Mouse (Mus musculus) neutrophil, adult 5-6 weeks (primary cell): ENCODE results near the gene Zpr1. TPM values are rescaled to one million over a fixed set of nuclear protein-coding genes. Genes with fewer than 3 reads are reported as not detected.
"Not testable (repeated sequence)": the region's sequence is repeated elsewhere in the genome, so short reads cannot be mapped to it uniquely, and the experiment has no call there.

ENCODE experiments used
- ATAC-seq: fragments of 151-379, 151-347 bp; 2 replicates; pipeline ENCODE4 v1.8.0; 2017; ENCODE audit warnings: mild to moderate bottlenecking, moderate TSS enrichment; ENCODE audit not compliant: insufficient number of reproducible peaks, poor library complexity, low FRiP score, severe bottlenecking; ENCODE audit errors: extremely low read depth
- total RNA-seq: library from RNA; stranded (forward); fragments of 200-1000 nt; gene quantifications from 2 replicates; pipeline ENCODE4 v1.2.3, GENCODE M21; 2017

Gene Zpr1
- total RNA-seq, 1 experiment from 2014 or later = 49.3 TPM

DNA sequence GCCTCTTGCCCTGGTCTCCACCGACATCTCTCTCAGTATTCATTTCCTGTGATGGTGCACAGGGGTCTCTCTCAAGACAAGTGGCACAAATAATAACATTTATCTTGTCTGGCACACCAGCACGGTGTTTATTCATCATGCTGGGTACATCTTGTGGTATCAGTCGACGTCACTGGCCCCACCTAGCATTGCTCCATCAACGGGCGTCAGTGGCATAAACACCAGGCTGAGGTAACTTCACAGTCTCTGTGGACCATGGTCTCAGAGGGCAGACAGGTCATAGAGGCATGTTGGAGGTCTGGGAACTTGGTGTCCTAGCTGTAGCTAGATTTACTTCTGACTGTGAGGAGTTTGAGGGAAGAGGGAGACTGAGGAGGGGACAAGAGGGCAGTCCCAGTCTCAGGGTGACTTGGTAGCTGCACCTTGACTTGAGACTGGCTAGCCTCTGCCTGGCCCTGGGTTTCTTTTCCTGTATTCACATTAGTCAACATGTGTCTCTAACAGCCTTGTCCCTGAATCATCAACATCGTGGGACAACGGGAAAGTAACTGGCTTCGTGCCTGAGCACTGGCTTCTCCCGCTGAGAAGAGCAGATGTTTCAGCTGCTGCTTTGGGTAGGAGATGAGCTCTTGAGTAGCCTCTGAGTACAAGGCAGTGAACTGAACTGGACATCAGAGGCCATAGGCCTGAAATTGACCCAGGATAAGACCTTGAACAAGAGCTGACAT lies 16.0 kb upstream of the Zpr1 start:
- peak; percentile 52; the same call in 1 of the 2 replicates for ATAC-seq

DNA sequence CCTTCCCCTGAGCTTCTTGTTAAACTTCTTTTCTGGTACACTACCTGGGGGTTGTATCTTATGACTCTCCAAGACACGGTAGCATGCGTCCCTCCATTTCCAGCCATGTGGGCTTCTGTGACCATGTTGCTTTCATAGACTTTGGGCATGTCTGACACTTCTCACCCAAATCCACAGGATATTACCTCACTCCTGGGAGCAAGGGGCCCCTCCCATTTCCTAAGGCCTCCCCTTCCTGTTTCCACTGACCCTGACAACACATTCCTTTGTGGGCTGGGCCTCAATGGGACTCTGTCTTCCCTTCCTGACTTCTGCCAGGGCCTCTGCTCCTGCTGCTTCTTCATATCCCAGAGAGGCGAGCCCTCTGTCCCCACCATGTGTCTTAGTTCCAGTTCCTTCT lies 15.3 kb upstream of the Zpr1 start:
- ATAC-seq = no peak

GRCm38 (mm10) chr9:46259111-46259510 lies 13.8 kb upstream of the Zpr1 start:
- ATAC-seq = no peak

- no peak for ATAC-seq
Observed at GRCm38 (mm10) chr9:46261131-46261530, 11.7 kb upstream of the Zpr1 start.

- no peak for ATAC-seq
Observed at GRCm38 (mm10) chr9:46268343-46268873, 4.5 kb upstream of the Zpr1 start, which contains the start of gene Apoa5. TSS of gene Apoa5 (plus strand) at chr9:46268633.

DNA sequence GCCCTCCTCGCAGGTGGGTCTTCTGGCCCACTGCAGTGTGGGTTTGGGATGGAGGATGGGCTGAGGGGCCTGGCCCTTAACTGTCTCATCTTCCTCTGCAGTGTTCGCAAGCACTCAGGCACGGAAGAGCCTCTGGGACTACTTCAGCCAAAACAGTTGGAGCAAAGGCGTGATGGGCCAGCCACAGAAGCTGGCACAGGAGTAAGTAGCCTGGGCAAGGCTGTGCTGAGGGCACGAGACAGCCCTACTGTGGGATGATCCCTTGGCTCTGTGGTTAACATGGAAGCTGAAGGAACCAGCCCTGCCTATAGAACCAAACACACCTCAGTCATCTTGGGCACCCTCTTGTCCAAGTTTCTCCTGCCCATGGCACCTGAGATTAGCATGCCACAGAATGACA lies 3.7 kb upstream of the Zpr1 start:
- no peak for ATAC-seq

- ATAC-seq = no peak
Observed at GRCm38 (mm10) chr9:46270782-46271181, 2.1 kb upstream of the Zpr1 start.

- no peak for ATAC-seq
Observed at GRCm38 (mm10) chr9:46272070-46272469, 794 bp upstream of the Zpr1 start.

DNA sequence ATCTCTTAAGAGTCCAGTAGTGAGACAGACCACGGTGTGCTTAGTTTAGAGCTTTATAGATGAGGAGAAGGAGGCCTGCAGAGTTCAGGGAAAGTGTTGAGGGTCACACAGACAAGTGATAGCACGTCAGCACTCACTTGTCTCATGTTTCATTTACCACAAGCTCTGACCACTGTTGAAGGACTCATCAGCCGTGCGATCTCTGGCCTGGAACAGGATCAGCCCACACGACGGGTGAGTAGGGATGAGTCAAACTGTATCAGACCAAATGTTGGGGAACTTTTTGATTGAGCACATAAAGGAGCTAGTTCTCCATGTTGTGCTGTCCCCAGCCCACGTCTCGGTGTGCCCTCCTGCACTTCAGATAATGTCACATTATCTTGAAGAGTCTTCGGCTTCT lies 1.6 kb downstream of the Zpr1 start:
- ATAC-seq = no peak

DNA sequence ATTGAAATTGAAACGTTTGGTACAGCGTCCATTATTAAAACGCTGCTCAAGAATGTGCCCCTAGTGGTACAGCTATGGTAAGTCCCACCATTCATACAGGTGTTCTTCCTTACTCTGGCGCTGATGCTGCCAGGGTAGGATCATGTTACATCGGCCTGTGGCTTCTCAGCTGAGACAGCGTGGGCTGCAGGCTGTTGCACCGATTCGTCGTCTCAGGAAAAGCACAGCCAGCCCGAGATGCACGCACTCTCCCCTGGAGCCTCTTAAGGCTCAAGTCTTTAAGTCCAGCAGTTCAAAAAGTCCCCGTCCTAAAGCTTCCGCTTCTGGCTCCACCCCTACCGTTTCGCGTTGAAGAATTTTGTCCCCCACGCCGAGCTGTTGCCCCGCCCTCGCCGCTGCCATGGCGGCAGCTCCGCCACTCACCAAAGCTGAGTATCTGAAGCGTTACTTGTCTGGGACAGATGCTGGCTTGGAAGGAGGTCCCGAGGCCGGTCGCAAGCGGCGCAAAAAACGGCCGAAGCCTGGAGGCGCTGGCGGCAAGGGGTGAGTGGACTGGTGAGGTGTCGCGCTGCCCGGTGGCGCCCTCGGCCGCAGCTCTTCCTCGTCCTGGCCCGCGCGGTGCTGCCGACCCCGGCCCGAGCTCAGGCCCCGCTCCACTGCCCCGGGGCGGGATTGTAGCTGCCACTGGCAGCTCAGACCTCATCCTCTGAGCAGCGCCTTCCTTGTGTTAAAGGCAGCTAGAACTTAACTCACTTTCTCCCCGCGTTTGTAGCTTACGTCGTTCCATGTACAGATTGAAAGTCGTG lies 10.0 kb downstream of the Zpr1 start, which contains the start of gene Bud13:
Gene Bud13, plus strand, starts transcription at position 378 of the 806 bp plus-strand sequence.
- peak; percentile 87 for ATAC-seq

- ATAC-seq = no peak
Observed at GRCm38 (mm10) chr9:46298381-46298780, 25.5 kb downstream of the Zpr1 start.

DNA sequence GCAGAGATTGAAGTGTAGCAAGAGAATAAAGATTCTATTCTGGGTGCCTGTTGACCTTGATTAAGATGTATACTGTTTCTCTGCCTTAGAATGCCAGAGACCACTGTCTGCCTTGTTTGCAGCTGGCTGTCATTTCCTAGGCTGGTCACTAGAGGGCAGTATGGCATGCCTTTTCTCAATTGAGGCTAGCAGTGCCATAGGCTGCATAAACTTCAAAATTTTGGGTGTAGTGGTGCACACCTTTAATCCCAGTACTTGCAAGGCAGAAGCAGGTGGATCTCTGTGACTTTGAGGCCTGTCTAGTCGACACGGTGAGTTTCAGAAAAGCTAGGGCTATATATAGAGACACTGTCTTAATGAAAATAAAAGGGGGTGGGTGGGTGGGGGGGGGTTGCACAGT lies 29.3 kb downstream of the Zpr1 start:
- peak; percentile 63; the same call in 1 of the 2 replicates for ATAC-seq

DNA sequence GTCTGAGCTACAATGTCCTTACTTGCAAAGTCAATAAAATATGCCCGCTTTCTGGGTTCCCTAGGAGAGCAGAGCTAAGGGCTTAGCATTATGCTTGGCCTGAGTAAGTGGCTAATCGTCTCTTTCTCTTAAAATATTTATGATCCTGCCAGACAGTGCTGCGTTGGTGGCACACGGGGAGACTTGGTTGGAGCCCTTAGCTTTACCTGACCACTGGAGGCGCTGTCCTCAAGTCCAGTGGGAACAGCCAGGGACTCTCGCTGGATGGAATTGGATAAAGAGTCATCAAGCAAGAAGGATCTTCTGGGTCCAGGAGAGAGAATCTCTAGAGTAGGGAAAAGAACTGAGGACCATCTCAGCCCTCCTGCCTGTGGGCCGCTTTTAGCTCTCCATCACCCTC lies 36.3 kb downstream of the Zpr1 start:
- ATAC-seq = no peak

- ATAC-seq = peak; percentile 79
Observed at GRCm38 (mm10) chr9:46314507-46314906, 41.6 kb downstream of the Zpr1 start.

DNA sequence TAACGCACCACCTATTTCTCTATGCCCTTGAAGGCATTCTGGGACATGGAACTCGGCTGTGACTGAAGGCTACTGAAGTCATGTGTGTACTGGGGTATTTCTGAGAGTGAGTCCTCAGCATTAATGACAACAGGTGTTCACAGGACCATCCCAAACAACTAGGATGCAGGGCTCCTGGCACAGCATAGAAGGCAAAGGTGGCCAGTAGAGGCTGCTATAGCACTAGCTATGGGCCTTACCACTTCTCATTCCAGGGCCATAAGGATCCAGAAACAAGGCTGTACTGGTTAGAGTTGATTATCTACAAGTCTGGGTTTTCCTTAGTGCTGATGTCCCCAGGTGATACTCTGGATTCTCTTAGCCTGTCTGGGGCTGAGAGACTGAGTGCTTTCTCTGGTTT lies 42.1 kb downstream of the Zpr1 start:
- ATAC-seq = no peak

- ATAC-seq = no peak
Observed at GRCm38 (mm10) chr9:46315807-46316365, 43.0 kb downstream of the Zpr1 start.

DNA sequence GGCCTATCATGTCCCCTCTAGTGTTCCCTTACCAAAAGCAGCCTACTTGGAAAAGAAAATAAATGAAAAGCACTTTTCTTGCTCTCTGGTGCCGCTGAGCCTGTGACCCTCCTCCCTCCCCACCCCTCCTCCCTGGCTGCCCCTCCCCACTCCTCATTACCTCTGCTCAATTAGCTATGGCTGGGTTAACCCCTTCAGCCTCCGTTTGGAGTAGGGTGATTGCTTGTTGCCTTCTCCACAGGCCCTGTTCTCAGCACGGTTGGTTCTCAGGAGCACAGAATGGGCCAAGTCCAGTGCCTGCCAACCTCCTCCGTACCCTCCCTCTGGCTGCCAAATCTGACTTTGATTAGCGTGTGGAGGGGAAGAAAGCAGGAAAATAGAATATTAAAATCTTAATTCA lies 43.5 kb downstream of the Zpr1 start:
- no peak for ATAC-seq

DNA sequence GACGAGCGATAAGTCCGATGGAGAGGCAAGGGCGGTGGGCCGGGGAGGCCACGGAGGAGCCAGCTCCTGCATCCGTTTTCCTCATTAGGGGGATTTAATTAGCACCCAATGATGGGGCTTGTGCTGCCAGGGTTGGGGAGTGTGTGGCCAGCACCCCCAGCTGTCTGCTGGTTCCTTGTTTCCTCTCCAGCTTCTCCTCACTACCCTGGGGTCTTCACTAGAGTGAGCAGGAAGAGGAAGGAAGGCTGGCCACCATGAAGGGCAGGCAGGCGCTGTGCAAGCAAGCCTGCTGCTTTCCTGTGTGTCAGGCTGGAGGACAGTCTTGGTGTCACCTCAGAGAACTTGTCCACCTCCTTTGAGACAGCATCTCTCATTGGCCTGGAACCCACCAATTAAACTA lies 44.0 kb downstream of the Zpr1 start:
- no peak for ATAC-seq

DNA sequence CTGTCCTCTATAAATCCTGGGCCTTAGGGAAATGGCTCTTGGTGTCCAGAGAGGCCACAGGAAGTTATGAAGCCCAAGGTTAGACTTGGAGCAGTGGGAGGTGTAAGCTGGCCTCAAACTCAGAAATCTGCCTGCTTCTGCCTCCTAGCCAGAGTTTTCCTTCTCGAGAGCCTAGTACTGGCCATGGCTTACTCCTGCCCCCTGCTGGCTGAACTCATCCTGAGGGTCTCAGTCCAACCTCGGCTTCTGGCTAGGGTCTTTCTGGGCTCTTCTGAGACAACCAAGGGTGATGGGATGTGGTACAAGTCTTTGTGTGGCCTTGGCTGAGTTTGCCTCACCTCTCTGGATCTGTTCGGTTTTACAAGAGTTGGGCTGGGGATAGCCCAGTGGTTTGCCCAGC lies 45.1 kb downstream of the Zpr1 start:
- no peak for ATAC-seq

DNA sequence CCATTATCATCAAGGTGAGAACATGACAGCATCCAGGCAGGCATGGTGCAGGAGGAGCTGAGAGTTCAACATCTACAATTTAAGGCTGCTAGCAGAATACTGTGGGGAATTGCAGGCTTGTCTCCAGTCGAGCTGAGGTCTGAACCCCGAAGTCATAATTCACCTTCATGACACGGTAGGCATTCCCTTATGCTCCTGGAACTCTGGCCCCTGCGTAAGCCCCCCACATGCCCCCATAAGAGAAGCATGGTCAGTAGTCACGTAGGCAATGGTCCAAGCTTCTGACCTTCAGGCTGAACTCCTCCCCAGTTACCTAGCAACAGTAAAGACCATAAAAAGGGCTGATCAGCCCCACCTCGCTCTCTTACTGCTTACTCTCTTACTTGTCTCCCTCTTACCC lies 47.0 kb downstream of the Zpr1 start, which contains the start of gene 4931429L15Rik:
Gene 4931429L15Rik, minus strand, starts transcription at position 101 of the 400 bp plus-strand sequence.
- not testable (repeated sequence) for ATAC-seq
